Mouse (Mus musculus) heart, postnatal 0 days (tissue): ENCODE measurements at regions not wholly inside any gene's neighbourhood (a gene's known extent, or its start where the extent isn't known, plus 50 kb on each side); places are given as distances from the start of the nearest gene placed in this dataset.

Experiments
- ATAC-seq: fragments of 200-750 bp; cut with Nextera tagmentation; 2 replicates; pipeline ENCODE4 v1.8.0; 2017; ENCODE audit warnings: low read depth, moderate number of reproducible peaks, moderate library complexity; ENCODE audit not compliant: insufficient read depth
- DNase-seq: peaks from one replicate; pipeline ENCODE4 v3.0.0-alpha.2; 2016; ENCODE audit warnings: low spot score
- H3K27ac ChIP-seq: fragments of 300-500 bp; sonication (generic); 2 replicates; pipeline ENCODE4 v1.5.1; 2014; ENCODE audit warnings: low read depth, mild to moderate bottlenecking
- H3K27me3 ChIP-seq: fragments of 300-500 bp; sonication (generic); 2 replicates; pipeline ENCODE4 v1.6.1; 2014; ENCODE audit warnings: low read length, mixed read lengths; ENCODE audit not compliant: control insufficient read depth, insufficient read depth
- H3K36me3 ChIP-seq: fragments of 300-500 bp; sonication (generic); replicated peaks from 2 replicates; pipeline ENCODE4 v1.6.1; 2014; ENCODE audit warnings: low read length, mixed read lengths; ENCODE audit not compliant: control insufficient read depth, insufficient read depth
- H3K4me1 ChIP-seq: fragments of 300-500 bp; sonication (generic); 2 replicates; pipeline ENCODE4 v1.6.1; 2014; ENCODE audit warnings: antibody characterized with exemption; ENCODE audit not compliant: control insufficient read depth, insufficient read depth
- H3K4me2 ChIP-seq: fragments of 300-500 bp; sonication (generic); 2 replicates; pipeline ENCODE4 v1.6.1; 2014; ENCODE audit warnings: low read depth, mild to moderate bottlenecking, low read length, moderate library complexity
- H3K4me3 ChIP-seq: fragments of 300-500 bp; sonication (generic); 2 replicates; pipeline ENCODE4 v1.5.1; 2014; ENCODE audit warnings: low read depth, low read length
- H3K9ac ChIP-seq: fragments of 300-500 bp; sonication (generic); replicated peaks from 2 replicates; pipeline ENCODE4 v1.6.1; 2014; ENCODE audit warnings: low read depth, low read length, mixed read lengths
- H3K9me3 ChIP-seq: fragments of 300-500 bp; sonication (generic); replicated peaks from 2 replicates; pipeline ENCODE4 v1.6.1; 2016; ENCODE audit warnings: low read length; ENCODE audit not compliant: control insufficient read depth
- CTCF ChIP-seq: IDR thresholded peaks from 2 replicates; pipeline ENCODE4 v1.5.1; 2016; ENCODE audit warnings: antibody characterized with exemption, control low read depth, low read depth
- EP300 ChIP-seq: IDR thresholded peaks from 2 replicates; pipeline ENCODE4 v1.6.1; 2016; ENCODE audit warnings: antibody characterized with exemption, low read depth
- WGBS: fragments of 180-500 bp; shearing (Covaris S2); extraction: QIAGEN DNeasy Blood & Tissue Kit; methylation state at CpG from one replicate; pipeline ENCODE4 v1.1.7; 2014; 5-methylcytosine and 5-hydroxymethylcytosine counted together

GRCm38 (mm10) chr16:47798838-47799237 lies 484.7 kb upstream of the Dppa4 start:
- Histone ChIP-seq H3K4me3 (no peak overlapping the region), H3K4me2 (no peak overlapping the region), H3K27me3 (no peaks in the 10 kb centered on the region), H3K4me1 (no peaks in the 10 kb centered on the region), H3K27ac (no peak overlapping the region), H3K9me3 (no peaks in the 10 kb centered on the region), H3K36me3 (no peaks in the 10 kb centered on the region), H3K9ac (no peak overlapping the region)
- no peak for DNase-seq
- no peak for TF ChIP-seq EP300
- no peak for TF ChIP-seq CTCF
- no peak for ATAC-seq
- whole genome bisulfite sequencing: 65% methylated on average over 2 of the region's 2 CpGs

GRCm38 (mm10) chr16:47843169-47843568 lies 440.4 kb upstream of the Dppa4 start:
- TF ChIP-seq EP300 (no peak), CTCF (no peak)
- Histone ChIP-seq H3K4me2 (no peak overlapping the region), H3K27me3 (no peaks in the 10 kb centered on the region), H3K27ac (no peak overlapping the region), H3K4me1 (no peaks in the 10 kb centered on the region), H3K9ac (no peak overlapping the region), H3K9me3 (no peaks in the 10 kb centered on the region), H3K4me3 (no peak overlapping the region), H3K36me3 (no peaks in the 10 kb centered on the region)
- 73% methylated on average over 3 of the region's 3 CpGs for WGBS
- ATAC-seq (no peak), DNase-seq (no peak)

- no peak for ATAC-seq
- Histone ChIP-seq H3K9me3 (no peaks in the 10 kb centered on the region), H3K36me3 (no peaks in the 10 kb centered on the region), H3K9ac (no peak overlapping the region), H3K4me1 (no peaks in the 10 kb centered on the region), H3K4me3 (no peak overlapping the region), H3K27ac (no peak overlapping the region), H3K4me2 (no peak overlapping the region), H3K27me3 (no peaks in the 10 kb centered on the region)
- TF ChIP-seq EP300 (no peak), CTCF (no peak)
- 55% methylated on average over 1 of the region's 1 CpGs for WGBS
- DNase-seq: no peak
Observed at GRCm38 (mm10) chr16:47851631-47852030, 431.9 kb upstream of the Dppa4 start.

- Histone ChIP-seq H3K36me3 (no peaks in the 10 kb centered on the region), H3K27ac (no peak overlapping the region), H3K9ac (no peak overlapping the region), H3K4me3 (no peak overlapping the region), H3K4me2 (no peak overlapping the region), H3K27me3 (no peaks in the 10 kb centered on the region), H3K4me1 (no peaks in the 10 kb centered on the region), H3K9me3 (no peaks in the 10 kb centered on the region)
- 65% methylated on average over 3 of the region's 3 CpGs for WGBS
- ATAC-seq: no peak
- no peak for DNase-seq
- TF ChIP-seq EP300 (no peak), CTCF (no peak)
Observed at GRCm38 (mm10) chr16:47859840-47860239, 423.7 kb upstream of the Dppa4 start.

GRCm38 (mm10) chr16:47875258-47875657 lies 408.3 kb upstream of the Dppa4 start:
- H3K4me2 ChIP-seq: no peak overlapping the region
- 73% methylated on average over 1 of the region's 1 CpGs for WGBS
- no peaks in the 10 kb centered on the region for H3K36me3 ChIP-seq
- no peak overlapping the region for H3K27ac ChIP-seq
- H3K9ac ChIP-seq: no peak overlapping the region
- H3K9me3 ChIP-seq: no peaks in the 10 kb centered on the region
- H3K4me3 ChIP-seq: no peak overlapping the region
- no peak for TF ChIP-seq EP300
- TF ChIP-seq CTCF: no peak
- ATAC-seq: no peak
- no peaks in the 10 kb centered on the region for H3K27me3 ChIP-seq
- H3K4me1 ChIP-seq: no peaks in the 10 kb centered on the region
- no peak for DNase-seq

- H3K27ac ChIP-seq: no peak overlapping the region
- no peaks in the 10 kb centered on the region for H3K4me1 ChIP-seq
- H3K9ac ChIP-seq: no peak overlapping the region
- H3K4me3 ChIP-seq: no peak overlapping the region
- no peaks in the 10 kb centered on the region for H3K27me3 ChIP-seq
- DNase-seq (no peak), ATAC-seq (no peak)
- 87% methylated on average over 1 of the region's 1 CpGs for WGBS
- TF ChIP-seq EP300 (no peak), CTCF (peak; percentile 29; the same call in 1 of the 2 replicates)
- no peaks in the 10 kb centered on the region for H3K9me3 ChIP-seq
- no peaks in the 10 kb centered on the region for H3K36me3 ChIP-seq
- no peak overlapping the region for H3K4me2 ChIP-seq
Observed at GRCm38 (mm10) chr16:47883476-47883875, 400.1 kb upstream of the Dppa4 start.
